Mouse (Mus musculus): ENCODE data around the gene 1700029J07Rik. TPM values are rescaled to one million over a fixed set of nuclear protein-coding genes. Genes with fewer than 3 reads are reported as not detected.

The 1700029J07Rik gene
- total and polyA plus RNA-seq, 2 experiments from 2014 or later = 4.3 to 5.2 TPM

GRCm38 (mm10) chr8:45918891-45919290, 56.2 kb downstream of the 1700029J07Rik start:
- no peak overlapping the region for H3K4me2 ChIP-seq (ENCODE audit: low read depth, low read length)
- no peak overlapping the region for H3K27ac ChIP-seq
- H3K9ac ChIP-seq (replicated peaks; ENCODE audit: low read length) = no peak overlapping the region
- 88% methylated on average over 15 of the region's 15 CpGs for WGBS
- H3K4me3 ChIP-seq (ENCODE audit: low read length) = no peak overlapping the region
- H3K9me3 ChIP-seq (ENCODE audit: low read length) = no peaks in the 10 kb centered on the region
- TF ChIP-seq CTCF (IDR thresholded peaks at IDR 0.05; ENCODE audit: low read depth) = no peak
- DNase-seq (ENCODE audit: low spot score) = no peak
- H3K27me3 ChIP-seq (ENCODE audit: insufficient read depth, low read length) = no peaks in the 10 kb centered on the region
- H3K4me1 ChIP-seq (ENCODE audit: insufficient read depth, low read length) = no peaks in the 10 kb centered on the region
- H3K36me3 ChIP-seq (ENCODE audit: insufficient read depth, low read length) = no peaks in the 10 kb centered on the region
- no peak for ATAC-seq

- 75% methylated on average over 20 of the region's 20 CpGs for WGBS
- 0 out of 2 replicates have a peak overlapping the region, but pooled peaks have one; percentile 7 for H3K4me2 ChIP-seq (ENCODE audit: low read depth, low read length)
- no peaks in the 10 kb centered on the region for H3K9me3 ChIP-seq (ENCODE audit: low read length)
- H3K36me3 ChIP-seq (ENCODE audit: insufficient read depth, low read length) = no peaks in the 10 kb centered on the region
- no peaks in the 10 kb centered on the region for H3K27me3 ChIP-seq (ENCODE audit: insufficient read depth, low read length)
- DNase-seq (ENCODE audit: low spot score) (no peak), ATAC-seq (0 out of 2 replicates have a peak, but pooled peaks have one; percentile 32)
- H3K27ac ChIP-seq = no peak overlapping the region
- no peak overlapping the region for H3K4me3 ChIP-seq (ENCODE audit: low read length)
- no peak overlapping the region for H3K9ac ChIP-seq (replicated peaks; ENCODE audit: low read length)
- TF ChIP-seq CTCF (IDR thresholded peaks at IDR 0.05; ENCODE audit: low read depth) = no peak
- no peaks in the 10 kb centered on the region for H3K4me1 ChIP-seq (ENCODE audit: insufficient read depth, low read length)
Observed at GRCm38 (mm10) chr8:45917040-45917679, 57.9 kb downstream of the 1700029J07Rik start.

GRCm38 (mm10) chr8:45916496-45916895, 58.6 kb downstream of the 1700029J07Rik start:
- H3K4me2 ChIP-seq (ENCODE audit: low read depth, low read length) = no peak overlapping the region
- ATAC-seq = no peak
- no peak for TF ChIP-seq CTCF (IDR thresholded peaks at IDR 0.05; ENCODE audit: low read depth)
- H3K9me3 ChIP-seq (ENCODE audit: low read length) = no peaks in the 10 kb centered on the region
- no peak overlapping the region for H3K4me3 ChIP-seq (ENCODE audit: low read length)
- no peak for DNase-seq (ENCODE audit: low spot score)
- no peak overlapping the region for H3K27ac ChIP-seq
- H3K36me3 ChIP-seq (ENCODE audit: insufficient read depth, low read length) = no peaks in the 10 kb centered on the region
- no peaks in the 10 kb centered on the region for H3K27me3 ChIP-seq (ENCODE audit: insufficient read depth, low read length)
- H3K4me1 ChIP-seq (ENCODE audit: insufficient read depth, low read length) = no peaks in the 10 kb centered on the region
- 83% methylated on average over 3 of the region's 3 CpGs for WGBS
- H3K9ac ChIP-seq (replicated peaks; ENCODE audit: low read length) = no peak overlapping the region

DNA sequence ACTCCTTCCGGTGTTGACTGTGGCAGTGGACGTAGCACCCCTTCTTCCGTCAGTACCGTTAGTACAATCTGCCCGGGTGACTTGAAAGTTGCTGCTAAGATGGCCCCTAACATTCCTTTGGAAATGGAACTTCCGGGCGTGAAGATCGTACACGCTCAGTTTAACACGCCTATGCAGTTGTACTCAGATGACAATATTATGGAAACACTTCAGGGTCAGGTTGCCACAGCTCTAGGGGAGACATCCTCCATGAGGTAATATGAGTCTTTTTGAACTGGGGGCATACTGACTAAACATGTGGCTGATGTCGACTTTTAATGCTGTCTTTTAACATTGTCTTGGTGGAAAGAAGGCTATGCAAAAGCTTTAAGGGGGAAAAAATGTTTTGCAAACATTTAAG, 61.3 kb downstream of the 1700029J07Rik start:
- DNase-seq (ENCODE audit: low spot score) = no peak

GRCm38 (mm10) chr8:45906251-45906619, 68.8 kb downstream of the 1700029J07Rik start:
- WGBS = 88% methylated on average over 4 of the region's 4 CpGs
- H3K4me2 ChIP-seq (ENCODE audit: low read depth, low read length) = no peak overlapping the region
- ATAC-seq = no peak
- no peaks in the 10 kb centered on the region for H3K27me3 ChIP-seq (ENCODE audit: insufficient read depth, low read length)
- DNase-seq (ENCODE audit: low spot score) = no peak
- no peak overlapping the region for H3K4me3 ChIP-seq (ENCODE audit: low read length)
- H3K9ac ChIP-seq (replicated peaks; ENCODE audit: low read length) = no peak overlapping the region
- H3K4me1 ChIP-seq (ENCODE audit: insufficient read depth, low read length) = no peaks in the 10 kb centered on the region
- H3K9me3 ChIP-seq (ENCODE audit: low read length) = no peaks in the 10 kb centered on the region
- no peaks in the 10 kb centered on the region for H3K36me3 ChIP-seq (ENCODE audit: insufficient read depth, low read length)
- TF ChIP-seq CTCF (IDR thresholded peaks at IDR 0.05; ENCODE audit: low read depth) = no peak
- no peak overlapping the region for H3K27ac ChIP-seq

More for the DNA sequence above, 61.3 kb downstream of the 1700029J07Rik start:
- Histone ChIP-seq H3K9ac (replicated peaks; ENCODE audit: low read length) (no peak overlapping the region), H3K4me1 (ENCODE audit: insufficient read depth, low read length) (no peaks in the 10 kb centered on the region), H3K4me3 (ENCODE audit: low read length) (no peak overlapping the region), H3K27me3 (ENCODE audit: insufficient read depth, low read length) (no peaks in the 10 kb centered on the region), H3K36me3 (ENCODE audit: insufficient read depth, low read length) (no peaks in the 10 kb centered on the region), H3K4me2 (ENCODE audit: low read depth, low read length) (no peak overlapping the region), H3K27ac (no peak overlapping the region), H3K9me3 (ENCODE audit: low read length) (no peaks in the 10 kb centered on the region)
- WGBS = 90% methylated on average over 11 of the region's 11 CpGs
- no peak for ATAC-seq
- no peak for TF ChIP-seq CTCF (IDR thresholded peaks at IDR 0.05; ENCODE audit: low read depth)

- no peak overlapping the region for H3K9ac ChIP-seq (replicated peaks; ENCODE audit: low read length)
- H3K4me3 ChIP-seq (ENCODE audit: low read length) = no peak overlapping the region
- no peaks in the 10 kb centered on the region for H3K4me1 ChIP-seq (ENCODE audit: insufficient read depth, low read length)
- ATAC-seq = no peak
- no peak for TF ChIP-seq CTCF (IDR thresholded peaks at IDR 0.05; ENCODE audit: low read depth)
- H3K27me3 ChIP-seq (ENCODE audit: insufficient read depth, low read length) = no peaks in the 10 kb centered on the region
- 73% methylated on average over 7 of the region's 7 CpGs for WGBS
- H3K27ac ChIP-seq = no peak overlapping the region
- no peak overlapping the region for H3K4me2 ChIP-seq (ENCODE audit: low read depth, low read length)
- no peaks in the 10 kb centered on the region for H3K36me3 ChIP-seq (ENCODE audit: insufficient read depth, low read length)
- H3K9me3 ChIP-seq (ENCODE audit: low read length) = no peaks in the 10 kb centered on the region
- no peak for DNase-seq (ENCODE audit: low spot score)
Observed at GRCm38 (mm10) chr8:45905591-45906250, 69.3 kb downstream of the 1700029J07Rik start.

DNA sequence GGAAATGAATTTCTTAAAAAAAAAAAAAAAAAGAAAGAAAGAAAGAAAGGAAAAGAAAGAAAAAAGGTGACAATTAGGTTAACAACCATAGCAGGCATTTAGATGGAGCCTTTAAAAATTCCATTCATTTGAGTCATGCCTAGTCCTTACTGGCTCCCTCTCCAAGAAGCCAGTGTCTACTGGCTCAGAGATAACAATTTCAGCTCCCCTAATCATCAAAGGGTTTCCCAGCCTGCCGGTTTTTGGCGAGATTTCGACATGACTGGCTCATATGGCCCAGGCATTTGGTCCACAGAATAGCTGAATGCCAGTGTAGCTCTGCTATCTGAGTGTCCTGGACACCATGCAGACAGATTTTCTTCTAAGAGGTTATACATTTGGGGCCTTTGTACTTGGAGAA, 71.4 kb downstream of the 1700029J07Rik start:
- Histone ChIP-seq H3K36me3 (ENCODE audit: insufficient read depth, low read length) (no peaks in the 10 kb centered on the region), H3K27ac (no peak overlapping the region), H3K27me3 (ENCODE audit: insufficient read depth, low read length) (no peaks in the 10 kb centered on the region), H3K9me3 (ENCODE audit: low read length) (no peaks in the 10 kb centered on the region), H3K9ac (replicated peaks; ENCODE audit: low read length) (no peak overlapping the region), H3K4me3 (ENCODE audit: low read length) (no peak overlapping the region), H3K4me1 (ENCODE audit: insufficient read depth, low read length) (no peaks in the 10 kb centered on the region), H3K4me2 (ENCODE audit: low read depth, low read length) (no peak overlapping the region)
- no peak for DNase-seq (ENCODE audit: low spot score)
- 43% methylated on average over 3 of the region's 3 CpGs for WGBS
- ATAC-seq = no peak
- TF ChIP-seq CTCF (IDR thresholded peaks at IDR 0.05; ENCODE audit: low read depth) = no peak

Other genes with a start within 250 kb of the 1700029J07Rik start
- 23.6 and 28.8 TPM in 2 replicates for gene Pdlim3, start 89.8 kb downstream of the 1700029J07Rik start, total RNA-seq (2014; rRNA removed)
- 20.8 and 22.3 TPM in 2 replicates for gene Pdlim3, start 89.8 kb downstream of the 1700029J07Rik start, polyA plus RNA-seq (2015; fragmentation: Nextera tagmentation; extraction: Ambion mirVana)
- not detected in 2 replicates for gene Ccdc110, start 40.6 kb downstream of the 1700029J07Rik start, total RNA-seq (2014; rRNA removed)
- 0.19 and 0.21 TPM in 2 replicates for gene Ccdc110, start 40.6 kb downstream of the 1700029J07Rik start, polyA plus RNA-seq (2015; fragmentation: Nextera tagmentation; extraction: Ambion mirVana)
- 31.2 and 33.0 TPM in 2 replicates for gene Ufsp2, start 276 bp upstream of the 1700029J07Rik start, total RNA-seq (2014; rRNA removed)
- gene Ufsp2, start 276 bp upstream of the 1700029J07Rik start, polyA plus RNA-seq (2015; fragmentation: Nextera tagmentation; extraction: Ambion mirVana) = 60.7 and 66.1 TPM in 2 replicates
- 0.10 TPM in 1 of 2 replicates, not detected in the other for gene Lrp2bp, start 24.1 kb upstream of the 1700029J07Rik start, total RNA-seq (2014; rRNA removed)
- 0.23 and 0.33 TPM in 2 replicates for gene Lrp2bp, start 24.1 kb upstream of the 1700029J07Rik start, polyA plus RNA-seq (2015; fragmentation: Nextera tagmentation; extraction: Ambion mirVana)
- 9.6 and 9.9 TPM in 2 replicates for gene Ankrd37, start 30.5 kb upstream of the 1700029J07Rik start, total RNA-seq (2014; rRNA removed)
- gene Ankrd37, start 30.5 kb upstream of the 1700029J07Rik start, polyA plus RNA-seq (2015; fragmentation: Nextera tagmentation; extraction: Ambion mirVana) = 14.1 and 15.5 TPM in 2 replicates
- 15.1 and 15.2 TPM in 2 replicates for gene Cfap97, start 176.5 kb upstream of the 1700029J07Rik start, total RNA-seq (2014; rRNA removed)
- gene Cfap97, start 176.5 kb upstream of the 1700029J07Rik start, polyA plus RNA-seq (2015; fragmentation: Nextera tagmentation; extraction: Ambion mirVana) = 26.8 and 28.0 TPM in 2 replicates
- gene Snx25, start 176.9 kb upstream of the 1700029J07Rik start, total RNA-seq (2014; rRNA removed) = 36.9 and 38.7 TPM in 2 replicates
- gene Snx25, start 176.9 kb upstream of the 1700029J07Rik start, polyA plus RNA-seq (2015; fragmentation: Nextera tagmentation; extraction: Ambion mirVana) = 8.4 and 10.4 TPM in 2 replicates
- gene Slc25a4, start 236.0 kb upstream of the 1700029J07Rik start, total RNA-seq (2014; rRNA removed) = 1,071 and 1,180 TPM in 2 replicates
- 1,213 and 1,215 TPM in 2 replicates for gene Slc25a4, start 236.0 kb upstream of the 1700029J07Rik start, polyA plus RNA-seq (2015; fragmentation: Nextera tagmentation; extraction: Ambion mirVana)